Mouse (Mus musculus): ENCODE results near the gene Sprtn. TPM values are rescaled to one million over a fixed set of nuclear protein-coding genes. Genes with fewer than 3 reads are reported as not detected.

Sprtn gene
- polyA plus RNA-seq, 1 experiment from 2014 or later: 13.3 TPM

- 79% methylated on average over 11 of the region's 11 CpGs for WGBS
- Histone ChIP-seq H3K9me3 (no peaks in the 10 kb centered on the region), H3K27ac (no peak overlapping the region), H3K4me2 (replicated peaks) (no peak overlapping the region), H3K36me3 (no peaks in the 10 kb centered on the region), H3K4me3 (no peak overlapping the region), H3K4me1 (no peaks in the 10 kb centered on the region), H3K9ac (no peak overlapping the region), H3K27me3 (no peaks in the 10 kb centered on the region)
- ATAC-seq (ENCODE audit: insufficient number of reproducible peaks, insufficient read depth, low FRiP score, low TSS enrichment): no peak
These were observed 31.3 kb downstream of the Sprtn start for GRCm38 (mm10) chr8:124929006-124929405.

- no peak for ATAC-seq (ENCODE audit: insufficient number of reproducible peaks, insufficient read depth, low FRiP score, low TSS enrichment)
- Histone ChIP-seq H3K27ac (no peak overlapping the region), H3K36me3 (no peaks in the 10 kb centered on the region), H3K4me3 (no peak overlapping the region), H3K4me1 (no peaks in the 10 kb centered on the region), H3K9ac (no peak overlapping the region), H3K9me3 (no peaks in the 10 kb centered on the region), H3K27me3 (no peaks in the 10 kb centered on the region), H3K4me2 (replicated peaks) (no peak overlapping the region)
- WGBS: 95% methylated on average over 13 of the region's 13 CpGs
These were observed 32.4 kb downstream of the Sprtn start for GRCm38 (mm10) chr8:124930086-124930485.

- no peak overlapping the region for H3K27ac ChIP-seq
- H3K4me3 ChIP-seq: no peak overlapping the region
- no peak overlapping the region for H3K4me2 ChIP-seq (replicated peaks)
- H3K9me3 ChIP-seq: no peaks in the 10 kb centered on the region
- ATAC-seq (ENCODE audit: insufficient number of reproducible peaks, insufficient read depth, low FRiP score, low TSS enrichment): no peak
- no peaks in the 10 kb centered on the region for H3K4me1 ChIP-seq
- no peaks in the 10 kb centered on the region for H3K27me3 ChIP-seq
- 82% methylated on average over 4 of the region's 4 CpGs for WGBS
- H3K9ac ChIP-seq: no peak overlapping the region
- H3K36me3 ChIP-seq: no peaks in the 10 kb centered on the region
These were observed 33.0 kb downstream of the Sprtn start for GRCm38 (mm10) chr8:124930649-124931048.

- no peak for ATAC-seq (ENCODE audit: insufficient number of reproducible peaks, insufficient read depth, low FRiP score, low TSS enrichment)
- 90% methylated on average over 3 of the region's 3 CpGs for WGBS
These were observed 34.7 kb downstream of the Sprtn start for GRCm38 (mm10) chr8:124932435-124932834.

GRCm38 (mm10) chr8:124935116-124935515 is 37.4 kb downstream of the Sprtn start:
- Histone ChIP-seq H3K36me3 (peaks cover 11% of the 10 kb centered on the region), H3K4me2 (replicated peaks) (no peak overlapping the region), H3K27ac (no peak overlapping the region), H3K9me3 (no peaks in the 10 kb centered on the region), H3K4me1 (no peaks in the 10 kb centered on the region), H3K4me3 (no peak overlapping the region), H3K27me3 (no peaks in the 10 kb centered on the region), H3K9ac (no peak overlapping the region)
- no peak for ATAC-seq (ENCODE audit: insufficient number of reproducible peaks, insufficient read depth, low FRiP score, low TSS enrichment)
- 82% methylated on average over 5 of the region's 5 CpGs for WGBS

More at GRCm38 (mm10) chr8:124932435-124932834, 34.7 kb downstream of the Sprtn start:
- Histone ChIP-seq H3K4me3 (no peak overlapping the region), H3K9ac (no peak overlapping the region), H3K4me1 (no peaks in the 10 kb centered on the region), H3K9me3 (no peaks in the 10 kb centered on the region), H3K27me3 (no peaks in the 10 kb centered on the region), H3K36me3 (no peaks in the 10 kb centered on the region), H3K27ac (no peak overlapping the region), H3K4me2 (replicated peaks) (no peak overlapping the region)

GRCm38 (mm10) chr8:124936699-124937098 is 39.0 kb downstream of the Sprtn start:
- no peaks in the 10 kb centered on the region for H3K9me3 ChIP-seq
- H3K27me3 ChIP-seq: no peaks in the 10 kb centered on the region
- no peak overlapping the region for H3K4me3 ChIP-seq
- no peaks in the 10 kb centered on the region for H3K4me1 ChIP-seq
- peaks cover 21% of the 10 kb centered on the region for H3K36me3 ChIP-seq
- 95% methylated on average over 10 of the region's 10 CpGs for WGBS
- no peak overlapping the region for H3K4me2 ChIP-seq (replicated peaks)
- no peak for ATAC-seq (ENCODE audit: insufficient number of reproducible peaks, insufficient read depth, low FRiP score, low TSS enrichment)
- no peak overlapping the region for H3K9ac ChIP-seq
- no peak overlapping the region for H3K27ac ChIP-seq

- no peak overlapping the region for H3K4me2 ChIP-seq (replicated peaks)
- H3K36me3 ChIP-seq: peaks cover 23% of the 10 kb centered on the region
- H3K27ac ChIP-seq: no peak overlapping the region
- no peaks in the 10 kb centered on the region for H3K27me3 ChIP-seq
- H3K9me3 ChIP-seq: no peaks in the 10 kb centered on the region
- 87% methylated on average over 4 of the region's 4 CpGs for WGBS
- H3K9ac ChIP-seq: no peak overlapping the region
- no peak overlapping the region for H3K4me3 ChIP-seq
- no peaks in the 10 kb centered on the region for H3K4me1 ChIP-seq
- ATAC-seq (ENCODE audit: insufficient number of reproducible peaks, insufficient read depth, low FRiP score, low TSS enrichment): no peak
These were observed 39.6 kb downstream of the Sprtn start for GRCm38 (mm10) chr8:124937293-124937692.

- Histone ChIP-seq H3K4me3 (no peak overlapping the region), H3K9ac (no peak overlapping the region), H3K4me2 (replicated peaks) (no peak overlapping the region), H3K4me1 (peaks cover 23% of the 10 kb centered on the region), H3K27me3 (no peaks in the 10 kb centered on the region), H3K36me3 (peaks cover 25% of the 10 kb centered on the region), H3K27ac (no peak overlapping the region), H3K9me3 (no peaks in the 10 kb centered on the region)
- ATAC-seq (ENCODE audit: insufficient number of reproducible peaks, insufficient read depth, low FRiP score, low TSS enrichment): no peak
- 97% methylated on average over 6 of the region's 6 CpGs for WGBS
These were observed 46.1 kb downstream of the Sprtn start for GRCm38 (mm10) chr8:124943801-124944200.

- peaks cover 19% of the 10 kb centered on the region for H3K36me3 ChIP-seq
- peaks cover 23% of the 10 kb centered on the region for H3K4me1 ChIP-seq
- H3K4me3 ChIP-seq: no peak overlapping the region
- H3K4me2 ChIP-seq (replicated peaks): no peak overlapping the region
- no peaks in the 10 kb centered on the region for H3K27me3 ChIP-seq
- no peak overlapping the region for H3K27ac ChIP-seq
- no peak overlapping the region for H3K9ac ChIP-seq
- H3K9me3 ChIP-seq: no peaks in the 10 kb centered on the region
- WGBS: 48% methylated on average over 7 of the region's 7 CpGs
- no peak for ATAC-seq (ENCODE audit: insufficient number of reproducible peaks, insufficient read depth, low FRiP score, low TSS enrichment)
These were observed 46.7 kb downstream of the Sprtn start for GRCm38 (mm10) chr8:124944406-124944805.

GRCm38 (mm10) chr8:124947865-124948732 is 50.4 kb downstream of the Sprtn start:
- no peaks in the 10 kb centered on the region for H3K27me3 ChIP-seq
- WGBS: under 1% methylated on average over 62 of the region's 67 CpGs
- 0 out of 2 replicates have a peak, but pooled peaks cover 4% of the 10 kb centered on the region for H3K36me3 ChIP-seq
- H3K4me3 ChIP-seq: peak overlapping the region; percentile 89
- no peaks in the 10 kb centered on the region for H3K9me3 ChIP-seq
- H3K4me1 ChIP-seq: peaks cover 31% of the 10 kb centered on the region
- no peak for ATAC-seq (ENCODE audit: insufficient number of reproducible peaks, insufficient read depth, low FRiP score, low TSS enrichment)
- peak overlapping the region; percentile 75 for H3K4me2 ChIP-seq (replicated peaks)
- peak overlapping the region; percentile 93 for H3K9ac ChIP-seq
- H3K27ac ChIP-seq: peak overlapping the region; percentile 96

- H3K4me3 ChIP-seq: peak overlapping the region; percentile 89
- peak overlapping the region; percentile 75 for H3K4me2 ChIP-seq (replicated peaks)
- no peaks in the 10 kb centered on the region for H3K9me3 ChIP-seq
- 0 out of 2 replicates have a peak, but pooled peaks cover 4% of the 10 kb centered on the region for H3K36me3 ChIP-seq
- H3K27me3 ChIP-seq: no peaks in the 10 kb centered on the region
- peak overlapping the region; percentile 96 for H3K27ac ChIP-seq
- 1% methylated on average over 51 of the region's 62 CpGs for WGBS
- ATAC-seq (ENCODE audit: insufficient number of reproducible peaks, insufficient read depth, low FRiP score, low TSS enrichment): no peak
- peak overlapping the region; percentile 93 for H3K9ac ChIP-seq
- H3K4me1 ChIP-seq: peaks cover 31% of the 10 kb centered on the region
These were observed 51.0 kb downstream of the Sprtn start for GRCm38 (mm10) chr8:124948733-124949111.
